Mouse (Mus musculus): Measurements from ENCODE around the gene Tns1.

Tns1 gene

GRCm38 (mm10) chr1:73987705-73988201 is 136.5 kb downstream of the Tns1 start:
- DNase-seq, result peak; percentile 65 to 89

DNA sequence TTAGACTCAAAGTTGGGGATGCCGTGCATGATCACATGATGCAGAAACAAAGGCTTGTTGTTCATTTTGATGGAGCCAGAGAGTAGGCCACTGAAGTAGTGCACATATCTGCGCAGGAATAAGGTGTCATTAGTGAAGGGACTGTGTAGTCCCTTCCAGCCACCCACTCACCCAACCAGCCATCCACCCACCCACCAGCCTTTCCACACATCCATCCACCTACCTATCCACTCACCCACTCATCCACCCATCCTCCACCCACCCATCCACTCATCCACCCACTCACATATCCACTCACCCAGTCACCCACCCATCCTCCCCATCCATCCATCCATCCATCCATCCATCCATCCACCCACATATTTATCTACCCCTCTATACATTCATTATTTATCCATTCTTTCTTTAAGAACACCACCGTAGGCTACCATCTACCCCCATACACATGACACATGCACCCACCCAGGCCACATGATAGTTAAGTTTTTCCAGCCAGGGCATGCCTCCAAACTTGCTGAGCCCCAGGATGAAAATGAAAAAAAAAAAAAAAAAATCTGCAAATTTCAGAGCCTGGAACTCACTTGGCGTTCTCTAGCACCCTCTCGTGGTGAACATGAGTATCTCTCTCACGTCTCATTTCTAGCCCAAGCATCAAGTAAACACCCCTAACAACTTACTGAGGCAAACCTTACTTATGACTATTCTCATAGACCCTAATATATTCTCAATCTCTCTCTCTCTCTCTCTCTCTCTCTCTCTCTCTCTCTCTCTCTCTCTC is 137.8 kb downstream of the Tns1 start:
- DNase-seq, result peak in 1 of 2 experiments; percentile 68

DNA sequence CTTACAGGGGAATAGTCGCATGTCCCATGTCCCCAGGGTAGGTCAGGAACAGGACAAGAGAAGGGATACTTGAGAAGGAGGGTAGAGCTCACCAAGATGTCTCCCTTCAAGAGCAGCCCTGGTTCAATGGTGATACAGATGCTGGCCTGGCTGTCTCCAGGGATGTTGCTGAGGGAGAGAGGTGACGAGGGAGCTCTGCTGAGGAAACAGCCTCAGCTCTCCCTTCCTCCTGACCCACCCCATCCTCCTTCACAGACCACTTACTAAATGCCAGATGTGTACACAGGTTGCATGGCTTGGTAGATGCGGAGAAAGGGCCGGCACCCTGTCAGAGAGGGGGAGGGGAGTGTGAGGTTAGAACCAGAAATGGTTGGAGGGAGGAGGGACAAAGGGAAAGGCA is 138.6 kb downstream of the Tns1 start:
- no peak for DNase-seq

GRCm38 (mm10) chr1:73979214-73979613 is 145.0 kb downstream of the Tns1 start:
- peak; percentile 47 to 63 for DNase-seq

DNA sequence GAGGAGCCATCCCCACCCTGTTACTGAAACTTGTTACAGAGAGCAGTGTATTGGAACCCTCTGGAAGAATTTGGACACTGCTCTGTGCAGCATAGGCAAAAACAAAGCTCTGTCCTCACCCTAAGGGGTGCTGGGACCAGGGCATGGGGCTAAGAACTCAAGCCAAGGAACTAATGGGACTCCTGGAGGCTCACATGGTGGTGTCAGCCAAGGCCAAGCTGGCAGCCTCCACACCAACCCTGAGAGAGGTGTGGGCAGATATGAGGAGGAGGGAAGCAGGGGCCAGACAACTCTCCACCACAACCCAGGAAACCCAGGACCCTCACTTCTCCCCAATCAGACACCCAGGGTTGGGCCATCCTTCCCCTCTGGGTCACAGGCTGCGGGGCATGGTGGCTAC is 145.7 kb downstream of the Tns1 start:
- no peak for DNase-seq

GRCm38 (mm10) chr1:73973992-73974391 is 150.3 kb downstream of the Tns1 start:
- no peak for DNase-seq

- no peak for DNase-seq
These were observed 151.5 kb downstream of the Tns1 start for GRCm38 (mm10) chr1:73972726-73973125.

DNA sequence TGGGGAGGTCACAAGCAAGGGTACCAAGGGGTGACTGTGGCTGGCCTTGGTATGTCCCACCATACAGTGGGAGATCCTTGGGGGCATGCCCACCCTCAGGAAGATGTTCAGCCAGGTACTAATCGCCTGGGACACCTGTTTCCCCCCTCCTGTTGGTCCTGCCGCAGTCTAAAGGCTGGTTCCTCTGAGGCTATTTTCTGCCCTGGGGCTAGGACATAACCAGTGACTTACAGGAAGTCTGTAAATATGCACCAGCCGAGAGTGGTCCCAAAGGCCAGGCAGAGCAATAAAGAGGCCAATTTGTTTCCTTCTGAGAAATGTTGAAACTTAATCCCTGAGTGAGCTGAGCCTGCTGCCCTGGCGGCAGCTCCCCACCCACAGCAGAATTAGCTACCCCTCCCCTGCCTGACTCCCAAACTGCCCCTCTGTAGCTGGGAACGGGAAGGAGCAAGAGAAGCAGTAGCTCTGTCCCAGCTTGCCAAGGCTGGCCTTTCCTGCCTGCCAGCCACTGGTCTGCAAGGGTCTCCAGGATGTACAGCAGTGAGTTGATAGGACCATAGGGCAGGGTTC is 154.0 kb downstream of the Tns1 start:
- DNase-seq, result no peak

DNA sequence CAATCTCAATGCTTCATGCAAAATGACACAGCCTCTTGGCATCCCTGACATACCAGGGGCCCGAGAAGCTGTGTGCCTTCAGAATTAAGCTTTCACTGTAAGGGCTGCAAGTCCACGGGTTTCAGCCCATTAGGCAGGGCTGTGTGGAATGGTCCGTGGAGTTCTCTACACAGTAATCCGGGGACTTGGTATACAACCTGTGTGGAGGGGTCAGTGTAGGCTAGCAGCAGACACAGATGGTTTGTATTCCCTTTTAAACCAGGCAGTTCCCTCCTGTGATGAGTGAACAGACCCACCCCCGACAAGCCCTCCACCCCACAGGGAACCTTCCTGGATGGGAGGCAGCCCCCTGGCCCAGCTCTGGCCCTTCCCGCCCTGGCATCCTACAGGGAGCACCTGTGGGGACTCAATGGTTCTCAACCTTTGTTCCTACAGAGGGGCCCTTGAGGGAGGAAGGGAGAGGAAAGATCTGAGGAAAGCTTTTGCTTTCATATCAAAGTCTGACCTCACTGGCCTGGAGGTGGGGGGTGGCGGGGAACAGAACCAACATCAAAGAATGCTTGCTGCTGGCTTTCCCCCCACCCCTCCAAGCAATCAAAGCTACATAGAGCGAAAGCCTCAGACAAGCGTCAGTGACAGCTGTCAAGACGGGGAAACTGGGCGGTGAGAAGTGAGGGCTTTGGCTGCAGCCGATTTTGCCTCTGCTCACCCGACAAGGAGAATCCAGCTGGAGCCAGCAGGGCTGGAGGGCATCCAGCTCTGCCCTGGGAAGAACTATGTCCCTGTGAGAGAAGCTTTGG is 155.3 kb downstream of the Tns1 start:
- peak; percentile 59 to 77 for DNase-seq

- DNase-seq, result peak; percentile 80 to 88
These were observed 157.6 kb downstream of the Tns1 start for GRCm38 (mm10) chr1:73966411-73967238.

GRCm38 (mm10) chr1:73964151-73964743 is 160.0 kb downstream of the Tns1 start:
- no peak for DNase-seq

GRCm38 (mm10) chr1:73963626-73964025 is 160.6 kb downstream of the Tns1 start:
- DNase-seq, result peak; percentile 85

DNA sequence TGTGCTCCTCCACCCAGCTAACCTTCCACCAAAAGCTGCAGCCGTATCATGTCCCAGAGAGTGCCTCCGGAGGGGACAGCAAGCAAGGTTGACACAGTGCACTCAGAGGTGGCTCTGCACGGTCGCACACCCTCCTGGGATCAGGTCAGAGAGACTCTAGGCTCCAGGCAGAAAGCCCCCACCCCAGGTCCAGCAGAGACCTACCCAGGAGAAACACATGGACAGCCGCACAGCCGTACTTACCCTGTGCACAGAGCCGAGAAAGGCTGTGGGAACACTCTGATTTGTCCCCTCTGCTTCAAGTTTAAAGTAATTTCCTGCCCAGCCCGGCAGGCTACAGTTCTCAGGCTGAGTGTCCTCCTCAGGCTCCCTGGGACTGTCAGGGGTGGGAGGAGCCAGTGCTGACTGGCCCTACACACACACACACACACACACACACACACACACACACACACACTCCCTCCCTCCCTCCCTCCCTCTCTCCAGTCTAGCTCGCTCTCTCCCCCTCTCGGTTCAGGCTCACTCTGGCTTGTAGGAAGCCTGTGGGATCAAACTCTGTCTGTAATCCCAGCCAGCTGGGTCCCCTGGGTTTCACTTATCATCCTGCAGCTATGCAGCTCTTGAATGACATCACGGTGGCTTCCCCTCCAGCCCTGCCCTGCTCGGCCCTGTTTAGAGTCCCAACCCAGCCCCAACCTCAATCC is 161.4 kb downstream of the Tns1 start:
- DNase-seq, result peak; percentile 83 to 92

DNA sequence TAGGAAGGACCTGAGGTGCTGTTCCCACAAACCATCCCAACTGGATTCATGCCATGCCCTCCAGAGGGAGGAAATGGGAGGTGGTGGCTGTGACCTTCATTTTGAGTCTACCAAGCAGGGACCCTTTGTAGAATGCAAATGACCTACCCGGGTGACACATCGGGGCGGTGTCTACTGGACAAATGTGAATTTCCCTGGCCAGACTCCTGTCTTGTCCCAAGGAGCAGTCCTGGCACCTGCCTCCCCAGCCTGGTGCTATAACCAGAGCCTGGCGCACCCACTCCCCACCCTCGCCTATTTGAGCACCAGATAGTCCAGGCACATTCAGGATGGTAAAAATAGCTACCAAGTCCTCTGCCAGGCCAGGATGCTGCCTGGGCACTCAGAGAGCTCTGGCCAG is 162.2 kb downstream of the Tns1 start:
- peak; percentile 47 to 61 for DNase-seq

GRCm38 (mm10) chr1:73959758-73960157 is 164.5 kb downstream of the Tns1 start:
- no peak for DNase-seq

- DNase-seq, result no peak
These were observed 164.9 kb downstream of the Tns1 start for GRCm38 (mm10) chr1:73959344-73959743.

DNA sequence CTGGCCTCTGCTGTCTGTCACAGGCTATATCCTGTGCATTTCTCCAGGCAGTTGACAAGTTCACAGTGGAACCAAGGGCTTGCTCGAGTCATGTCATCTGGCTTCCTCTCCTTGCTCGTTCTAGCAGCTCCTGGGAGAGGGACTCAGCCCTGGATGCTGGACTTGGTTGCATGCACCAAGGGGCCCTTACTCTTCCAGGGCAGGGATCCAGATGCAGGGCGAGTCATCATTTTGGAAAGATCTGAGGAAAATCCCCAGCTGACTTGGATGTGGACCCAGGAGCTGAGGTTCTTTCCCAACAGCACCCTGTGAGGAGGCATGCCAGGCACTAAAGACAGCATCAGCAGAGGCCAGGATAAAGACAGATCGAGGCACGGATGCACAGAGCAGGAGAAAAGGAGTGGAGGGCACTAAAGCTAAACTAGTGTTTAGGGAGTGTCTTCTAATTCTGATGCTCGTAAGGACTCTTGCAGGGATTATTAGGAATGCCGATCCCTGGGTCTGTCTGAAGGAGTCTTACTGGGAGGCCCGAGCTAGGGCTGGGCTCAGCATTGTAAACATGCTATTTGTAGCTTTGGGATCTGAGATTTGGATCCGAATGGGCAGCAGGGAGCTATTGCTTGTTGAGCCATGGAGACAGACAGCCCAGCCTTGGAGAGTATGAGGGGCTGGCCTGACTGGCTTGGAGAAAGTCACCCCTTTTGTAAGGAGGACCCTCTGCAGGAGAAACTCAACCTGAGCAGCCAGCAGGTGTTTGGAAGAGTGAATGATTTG is 165.9 kb downstream of the Tns1 start:
- DNase-seq, result no peak

DNA sequence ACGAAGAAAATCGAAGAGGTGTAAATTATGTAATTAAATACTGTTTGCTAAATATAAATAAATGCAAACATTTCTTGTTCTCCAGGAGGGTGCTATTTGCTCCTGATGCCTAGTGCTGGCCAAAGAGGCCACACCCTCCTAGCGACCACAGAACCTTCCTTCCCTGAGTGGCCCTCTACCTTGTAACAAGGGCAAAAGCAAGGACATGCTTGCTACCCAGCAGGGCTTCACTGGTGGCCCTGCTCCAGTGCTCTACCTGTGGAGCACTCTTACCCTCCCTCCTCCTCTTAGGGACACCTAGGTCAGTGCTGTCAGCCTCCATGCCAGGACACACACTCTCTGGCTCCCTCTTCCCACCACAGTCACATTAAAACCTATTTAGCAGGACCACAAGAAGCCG is 166.8 kb downstream of the Tns1 start:
- DNase-seq, result no peak

- no peak for DNase-seq
These were observed 167.9 kb downstream of the Tns1 start for GRCm38 (mm10) chr1:73956320-73956719.

DNA sequence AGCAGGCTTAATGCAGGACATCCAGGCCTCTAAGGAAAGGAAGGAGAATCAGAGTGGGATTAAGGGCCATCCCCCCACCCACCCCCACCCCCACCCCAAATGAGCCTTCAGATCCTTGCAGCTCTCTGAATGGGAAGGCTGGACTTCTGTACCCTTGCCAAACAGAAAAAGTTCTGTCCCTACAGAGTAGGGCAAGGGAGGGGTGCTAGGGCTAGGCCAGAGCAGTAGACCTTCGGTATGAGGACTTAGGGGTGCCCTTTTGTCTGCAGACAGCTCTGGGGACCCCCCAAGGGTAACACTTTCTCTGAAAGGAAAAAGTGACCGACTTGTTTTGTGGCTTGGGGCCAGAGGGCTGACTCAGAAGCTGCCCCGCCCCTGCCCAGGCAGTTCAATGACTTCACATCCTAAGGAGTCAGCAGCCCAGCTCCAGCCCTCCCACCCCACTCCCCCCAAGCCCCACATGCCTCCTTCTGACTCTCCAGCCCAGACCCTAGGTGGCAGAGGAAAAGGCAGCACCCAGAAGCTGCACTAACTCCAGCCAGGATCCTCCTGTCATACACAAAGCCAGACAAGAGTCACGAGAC is 168.9 kb downstream of the Tns1 start:
- DNase-seq, result peak; percentile 76 to 81
